Mouse (Mus musculus) midbrain, embryonic 13.5 days (tissue): ENCODE data around the gene Hs2st1. TPM values are rescaled to one million over a fixed set of nuclear protein-coding genes. Genes with fewer than 3 reads are reported as not detected.

Experiments used
- ATAC-seq: fragments of 200-750 bp; cut with Nextera tagmentation; 2 replicates; pipeline ENCODE4 v1.8.0; 2017; ENCODE audit warnings: mild to moderate bottlenecking, moderate TSS enrichment, moderate library complexity
- H3K27ac ChIP-seq: fragments of 300-500 bp; sonication (generic); 2 replicates; pipeline ENCODE4 v1.5.1; 2015; ENCODE audit warnings: inconsistent platforms, mild to moderate bottlenecking, moderate library complexity
- H3K27me3 ChIP-seq: fragments of 300-500 bp; sonication (generic); 2 replicates; pipeline ENCODE4 v1.6.1; 2015; ENCODE audit warnings: mild to moderate bottlenecking, inconsistent platforms
- H3K36me3 ChIP-seq: fragments of 300-500 bp; sonication (generic); 2 replicates; pipeline ENCODE4 v1.6.1; 2015; ENCODE audit warnings: mild to moderate bottlenecking, inconsistent platforms
- H3K4me1 ChIP-seq: fragments of 300-500 bp; sonication (generic); replicated peaks from 2 replicates; pipeline ENCODE4 v1.6.1; 2015; ENCODE audit warnings: inconsistent platforms
- H3K4me2 ChIP-seq: fragments of 300-500 bp; sonication (generic); replicated peaks from 2 replicates; pipeline ENCODE4 v1.6.1; 2015; ENCODE audit warnings: moderate library complexity, mild to moderate bottlenecking, inconsistent platforms
- H3K4me3 ChIP-seq: fragments of 300-500 bp; sonication (generic); replicated peaks from 2 replicates; pipeline ENCODE4 v1.5.1; 2015; ENCODE audit warnings: mild to moderate bottlenecking, inconsistent platforms
- H3K9ac ChIP-seq: fragments of 300-500 bp; sonication (generic); replicated peaks from 2 replicates; pipeline ENCODE4 v1.6.1; 2015; ENCODE audit warnings: mild to moderate bottlenecking, inconsistent platforms
- H3K9me3 ChIP-seq: fragments of 300-500 bp; sonication (generic); 2 replicates; pipeline ENCODE4 v1.6.1; 2016; ENCODE audit warnings: mild to moderate bottlenecking, inconsistent platforms
- WGBS: fragments of 180-500 bp; shearing (Covaris S2); methylation state at CpG from one replicate; pipeline ENCODE4 v1.1.7; 2015; 5-methylcytosine and 5-hydroxymethylcytosine counted together
- polyA plus RNA-seq: library from polyadenylated mRNA; unstranded; fragments of >200 nt; fragmentation: Nextera tagmentation; extraction: Ambion mirVana; gene quantifications from 2 replicates; pipeline ENCODE4 v1.2.1, GENCODE M21; 2015

Gene Hs2st1
- polyA plus RNA-seq, 1 experiment from 2014 or later = 17.4 TPM

DNA sequence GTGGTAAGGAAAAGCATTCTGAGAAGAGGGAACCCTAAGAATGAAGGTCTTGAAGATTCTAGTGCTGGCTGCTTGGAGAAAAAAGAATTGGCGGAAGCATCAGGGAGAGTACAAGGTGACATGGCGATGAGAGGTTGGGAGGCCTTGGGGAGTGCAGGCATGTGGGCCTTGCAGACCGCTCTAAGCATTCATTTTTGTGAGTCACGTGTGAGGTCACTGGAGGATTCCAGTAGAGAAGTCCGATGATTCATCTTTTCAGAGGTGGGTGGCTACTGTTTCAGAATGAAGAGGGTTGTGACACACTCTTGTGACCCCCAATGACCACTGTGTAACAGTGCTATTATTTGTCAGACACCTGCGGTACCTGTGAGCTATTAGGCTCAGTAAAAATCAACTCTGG, 121.0 kb downstream of the Hs2st1 start:
- ATAC-seq = no peak
- Histone ChIP-seq H3K4me1 (peaks cover 2% of the 10 kb centered on the region), H3K27me3 (no peaks in the 10 kb centered on the region), H3K9ac (no peak overlapping the region), H3K9me3 (no peaks in the 10 kb centered on the region), H3K36me3 (peaks cover 24% of the 10 kb centered on the region), H3K4me3 (no peak overlapping the region), H3K4me2 (no peak overlapping the region), H3K27ac (no peak overlapping the region)
- WGBS = 95% methylated on average over 6 of the region's 6 CpGs

DNA sequence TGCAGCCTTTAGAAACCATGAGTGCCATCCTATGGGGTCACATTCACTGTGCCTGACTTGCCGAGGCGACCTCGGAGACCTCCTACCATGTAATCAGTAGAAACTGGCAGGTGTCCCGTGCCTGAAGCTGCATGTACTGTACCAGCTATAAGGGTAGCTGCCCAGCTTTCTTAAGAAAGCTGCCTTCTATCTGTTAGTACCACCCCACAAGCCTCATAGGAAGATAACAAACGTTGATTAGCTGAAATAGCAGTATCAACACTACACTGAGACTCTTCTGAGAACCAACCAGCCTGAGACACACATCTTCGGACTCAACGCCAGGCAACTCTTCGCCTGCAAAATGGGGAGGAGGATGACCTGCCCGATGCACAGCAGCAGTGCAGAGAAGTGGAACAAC, 122.1 kb downstream of the Hs2st1 start:
- H3K4me2 ChIP-seq = no peak overlapping the region
- no peaks in the 10 kb centered on the region for H3K4me1 ChIP-seq
- no peak overlapping the region for H3K27ac ChIP-seq
- H3K27me3 ChIP-seq = no peaks in the 10 kb centered on the region
- H3K9ac ChIP-seq = no peak overlapping the region
- no peaks in the 10 kb centered on the region for H3K9me3 ChIP-seq
- ATAC-seq = no peak
- WGBS = 95% methylated on average over 9 of the region's 9 CpGs
- no peak overlapping the region for H3K4me3 ChIP-seq
- H3K36me3 ChIP-seq = peaks cover 24% of the 10 kb centered on the region

DNA sequence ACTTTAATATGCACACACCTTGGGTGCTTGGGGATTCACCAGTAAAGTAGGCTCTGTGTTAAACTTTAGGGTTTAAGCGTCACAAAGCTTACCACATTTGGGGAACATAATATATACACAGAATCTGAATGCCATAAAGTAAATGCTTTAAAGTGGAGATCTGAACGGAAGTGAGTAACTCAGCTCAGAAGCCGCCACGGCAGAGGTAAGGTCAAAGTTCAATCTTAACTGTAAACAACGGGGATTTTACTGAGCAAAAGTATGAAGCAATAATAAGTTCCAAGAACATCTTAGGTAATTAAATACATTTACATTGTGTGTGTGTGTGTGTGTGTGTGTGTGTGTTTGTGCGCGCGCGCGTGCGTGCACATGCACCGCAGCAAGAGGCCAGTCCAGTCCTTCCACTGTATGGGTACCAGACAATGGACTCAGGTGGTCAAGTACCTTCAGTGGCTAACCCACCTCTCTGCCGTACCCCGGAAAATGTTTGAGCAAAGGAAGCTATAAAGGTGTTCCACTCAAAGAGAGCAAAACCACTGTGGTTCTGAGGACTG, 123.8 kb downstream of the Hs2st1 start:
- 91% methylated on average over 14 of the region's 14 CpGs for WGBS
- H3K9me3 ChIP-seq = no peaks in the 10 kb centered on the region
- peaks cover 18% of the 10 kb centered on the region for H3K36me3 ChIP-seq
- no peak overlapping the region for H3K4me2 ChIP-seq
- ATAC-seq = no peak
- H3K9ac ChIP-seq = no peak overlapping the region
- no peaks in the 10 kb centered on the region for H3K4me1 ChIP-seq
- H3K27me3 ChIP-seq = no peaks in the 10 kb centered on the region
- H3K4me3 ChIP-seq = no peak overlapping the region
- no peak overlapping the region for H3K27ac ChIP-seq

DNA sequence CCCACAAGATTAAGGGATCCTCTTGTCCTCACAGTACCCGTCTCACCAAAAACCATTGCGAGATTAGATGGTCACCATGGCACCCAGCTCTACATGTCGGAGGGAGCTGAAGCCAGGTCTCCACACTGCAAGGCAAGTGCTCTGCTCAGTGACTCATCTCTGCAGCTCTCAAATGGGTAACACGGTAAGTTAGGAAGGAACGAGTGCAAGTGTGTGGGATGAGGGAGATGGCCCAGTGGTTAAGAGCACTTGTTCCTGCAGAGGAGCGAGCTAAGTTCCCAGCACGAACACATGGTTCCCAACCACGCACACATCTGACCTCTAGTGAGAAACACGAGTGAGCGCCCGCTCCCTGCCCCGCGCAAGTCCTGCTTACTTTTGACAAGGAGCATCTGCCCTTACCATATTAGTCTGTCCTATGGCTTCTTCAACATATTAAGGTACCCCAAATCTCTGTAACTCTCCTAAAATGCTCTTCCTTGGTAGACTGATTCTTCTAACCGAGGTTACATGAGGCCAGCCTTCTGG, 132.0 kb downstream of the Hs2st1 start:
- Histone ChIP-seq H3K27ac (no peak overlapping the region), H3K36me3 (peaks cover 19% of the 10 kb centered on the region), H3K27me3 (no peaks in the 10 kb centered on the region), H3K9me3 (no peaks in the 10 kb centered on the region), H3K9ac (no peak overlapping the region), H3K4me2 (no peak overlapping the region), H3K4me1 (no peaks in the 10 kb centered on the region), H3K4me3 (no peak overlapping the region)
- no peak for ATAC-seq
- 93% methylated on average over 14 of the region's 14 CpGs for WGBS

DNA sequence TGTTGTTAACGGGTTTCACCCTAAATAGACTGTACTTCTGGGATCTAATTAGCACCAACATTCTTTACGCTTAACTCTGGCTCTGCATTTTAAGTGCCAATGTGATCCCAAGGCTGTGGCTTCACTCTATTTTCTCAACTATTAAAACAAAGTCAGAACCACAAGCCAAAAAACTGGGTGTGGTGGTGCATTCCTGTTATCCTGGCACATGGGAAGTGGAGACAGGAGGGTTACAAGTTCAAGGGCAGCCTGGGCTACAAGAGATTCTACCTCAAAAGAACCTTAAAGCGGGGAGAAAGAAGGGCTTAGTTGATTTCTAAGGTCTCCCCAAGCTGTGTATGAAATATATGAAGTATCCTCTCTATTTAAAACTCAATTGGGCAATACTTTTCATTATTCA, 133.9 kb downstream of the Hs2st1 start:
- H3K4me1 ChIP-seq = no peaks in the 10 kb centered on the region
- no peak overlapping the region for H3K4me2 ChIP-seq
- no peak overlapping the region for H3K27ac ChIP-seq
- H3K27me3 ChIP-seq = no peaks in the 10 kb centered on the region
- no peaks in the 10 kb centered on the region for H3K9me3 ChIP-seq
- no peak overlapping the region for H3K4me3 ChIP-seq
- peaks cover 19% of the 10 kb centered on the region for H3K36me3 ChIP-seq
- WGBS = 84% methylated on average over 3 of the region's 3 CpGs
- no peak overlapping the region for H3K9ac ChIP-seq
- ATAC-seq = no peak

DNA sequence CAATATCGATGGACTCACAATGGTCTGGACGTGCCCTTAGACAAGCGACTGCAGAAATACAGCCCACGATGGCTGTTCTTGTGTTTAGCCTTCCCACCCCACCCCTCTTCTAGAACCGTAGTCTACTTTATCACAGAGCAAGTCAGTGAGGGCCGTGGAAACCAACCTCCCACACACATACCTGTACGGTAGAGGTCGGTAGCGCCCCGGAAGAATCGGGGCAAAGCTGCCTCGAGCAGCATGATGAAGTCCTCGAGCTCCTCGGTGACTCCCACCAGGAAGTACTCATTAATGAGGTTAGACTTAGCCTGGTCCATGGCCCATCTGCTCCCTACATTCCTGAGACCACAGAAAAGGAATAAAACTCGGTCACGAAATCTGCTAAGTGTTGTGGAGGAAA, 134.7 kb downstream of the Hs2st1 start:
- H3K4me3 ChIP-seq = no peak overlapping the region
- H3K4me1 ChIP-seq = no peaks in the 10 kb centered on the region
- no peak overlapping the region for H3K4me2 ChIP-seq
- H3K36me3 ChIP-seq = peaks cover 11% of the 10 kb centered on the region
- no peaks in the 10 kb centered on the region for H3K9me3 ChIP-seq
- H3K9ac ChIP-seq = no peak overlapping the region
- no peak for ATAC-seq
- no peaks in the 10 kb centered on the region for H3K27me3 ChIP-seq
- H3K27ac ChIP-seq = no peak overlapping the region
- 96% methylated on average over 16 of the region's 16 CpGs for WGBS

DNA sequence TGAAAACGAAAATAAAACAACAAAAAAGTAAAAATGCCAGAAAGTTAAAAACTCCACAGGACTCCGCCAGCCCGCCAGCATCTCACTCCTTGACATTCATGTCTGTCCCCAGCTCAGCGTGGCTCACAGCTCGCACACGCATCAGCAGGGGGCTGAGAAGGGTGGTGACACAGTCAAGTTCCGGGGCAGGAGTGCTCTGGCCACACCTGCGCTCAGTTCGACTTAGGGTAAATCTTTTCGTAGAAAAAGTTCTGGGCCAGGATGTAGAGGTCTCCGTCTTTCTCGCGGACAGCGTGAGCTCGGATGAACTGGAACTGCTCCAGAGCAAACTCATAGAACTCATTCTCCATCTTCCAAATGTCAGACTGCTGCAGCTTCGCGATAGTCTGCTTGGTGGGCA, 135.7 kb downstream of the Hs2st1 start:
- Histone ChIP-seq H3K4me2 (no peak overlapping the region), H3K27ac (no peak overlapping the region), H3K36me3 (peaks cover 11% of the 10 kb centered on the region), H3K9ac (no peak overlapping the region), H3K27me3 (no peaks in the 10 kb centered on the region), H3K9me3 (no peaks in the 10 kb centered on the region), H3K4me3 (no peak overlapping the region), H3K4me1 (peaks cover 2% of the 10 kb centered on the region)
- no peak for ATAC-seq
- 93% methylated on average over 17 of the region's 17 CpGs for WGBS

DNA sequence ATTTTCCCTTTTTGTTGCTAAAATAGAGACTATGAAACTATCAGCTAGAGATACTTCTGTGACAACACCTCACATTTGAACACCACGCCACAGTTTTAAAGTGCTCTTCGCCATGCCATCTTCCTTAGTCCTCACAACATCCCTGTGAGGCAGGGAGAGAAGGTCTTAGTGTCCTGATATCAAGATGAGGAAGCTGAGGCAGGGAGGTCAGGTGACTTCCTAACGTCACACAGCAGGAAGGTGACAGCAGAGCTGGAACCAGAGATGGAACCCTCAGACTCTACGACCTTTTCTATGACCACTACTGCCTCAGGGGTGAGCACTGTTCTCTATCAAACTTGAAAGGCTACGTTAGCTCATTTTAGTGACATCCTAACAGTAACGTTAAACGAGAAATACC, 136.9 kb downstream of the Hs2st1 start:
- 92% methylated on average over 7 of the region's 7 CpGs for WGBS
- Histone ChIP-seq H3K4me3 (no peak overlapping the region), H3K9ac (no peak overlapping the region), H3K27me3 (no peaks in the 10 kb centered on the region), H3K9me3 (no peaks in the 10 kb centered on the region), H3K4me1 (peaks cover 14% of the 10 kb centered on the region), H3K36me3 (peaks cover 8% of the 10 kb centered on the region), H3K27ac (no peak overlapping the region), H3K4me2 (no peak overlapping the region)
- ATAC-seq = no peak

DNA sequence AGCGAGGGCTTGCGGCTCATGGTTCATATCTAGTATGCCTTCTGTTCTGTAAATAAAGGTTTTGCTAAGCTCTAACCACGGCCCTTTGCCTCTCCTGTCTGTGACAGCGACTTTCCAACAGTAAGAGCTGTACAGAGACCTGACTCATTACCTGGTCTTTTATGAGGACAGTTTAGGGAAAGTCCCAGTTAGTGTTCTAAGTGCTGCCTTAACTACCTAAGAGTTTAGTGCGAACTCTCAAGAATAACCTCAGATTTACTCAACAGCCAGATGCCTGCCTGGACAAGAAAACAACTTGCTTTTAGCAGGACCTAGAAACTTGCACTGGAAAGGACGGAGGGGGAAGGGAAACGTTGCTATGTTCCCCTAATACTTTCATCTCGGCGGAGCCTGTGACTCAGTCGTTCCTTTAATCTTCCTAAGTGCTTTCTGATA, 137.8 kb downstream of the Hs2st1 start:
- 86% methylated on average over 10 of the region's 10 CpGs for WGBS
- ATAC-seq = no peak

DNA sequence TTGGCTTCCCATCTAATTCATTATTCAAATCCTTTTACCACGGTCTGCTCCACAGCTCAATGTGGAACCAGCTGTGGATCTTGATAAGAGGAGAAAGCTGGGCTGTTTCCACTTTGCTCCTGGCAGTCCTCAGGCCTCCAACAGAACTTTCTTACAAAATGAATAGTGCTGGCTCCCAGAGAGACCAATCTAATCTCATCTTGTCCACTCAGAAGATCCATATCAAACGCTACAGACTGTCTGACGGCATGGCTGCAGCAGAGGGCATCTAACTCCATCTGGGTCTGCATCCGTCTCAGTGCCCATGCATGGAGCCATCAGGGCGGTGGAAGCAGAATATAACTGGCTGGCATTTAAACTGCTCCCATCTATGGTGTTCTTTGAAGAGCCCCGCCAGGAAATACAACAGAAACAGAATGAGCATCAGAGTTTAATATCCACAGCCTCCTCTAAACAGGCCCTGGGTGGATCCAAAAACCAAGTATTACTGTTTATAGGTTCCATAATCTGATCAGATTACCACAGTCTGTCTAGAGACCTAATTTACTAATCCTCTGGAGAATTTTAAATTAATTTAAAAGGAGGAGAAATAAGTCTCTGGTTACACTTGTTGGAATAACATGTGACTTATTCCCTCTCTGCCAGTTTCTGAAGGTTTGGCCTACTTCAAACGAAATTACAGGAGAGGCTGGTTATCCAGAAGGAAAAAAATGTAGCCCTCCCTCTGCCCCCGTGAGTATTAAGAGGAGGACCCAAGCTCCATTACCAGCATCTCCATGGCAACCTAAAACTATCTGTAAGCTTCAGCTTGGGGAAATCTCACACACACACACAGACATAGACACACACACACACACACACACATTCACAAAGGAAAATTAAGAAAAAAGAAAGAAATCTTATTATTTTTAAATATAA, 141.2 kb downstream of the Hs2st1 start:
- Histone ChIP-seq H3K4me2 (no peak overlapping the region), H3K4me1 (peaks cover 15% of the 10 kb centered on the region), H3K9me3 (no peaks in the 10 kb centered on the region), H3K36me3 (no peaks in the 10 kb centered on the region), H3K27me3 (no peaks in the 10 kb centered on the region), H3K4me3 (no peak overlapping the region), H3K27ac (peak overlapping the region; percentile 44), H3K9ac (no peak overlapping the region)
- WGBS = 41% methylated on average over 8 of the region's 8 CpGs
- ATAC-seq = peak; percentile 74

More for the DNA sequence above, 137.8 kb downstream of the Hs2st1 start:
- Histone ChIP-seq H3K9ac (no peak overlapping the region), H3K27me3 (no peaks in the 10 kb centered on the region), H3K9me3 (no peaks in the 10 kb centered on the region), H3K4me3 (no peak overlapping the region), H3K36me3 (peaks cover 8% of the 10 kb centered on the region), H3K4me2 (no peak overlapping the region), H3K4me1 (peaks cover 15% of the 10 kb centered on the region), H3K27ac (no peak overlapping the region)

DNA sequence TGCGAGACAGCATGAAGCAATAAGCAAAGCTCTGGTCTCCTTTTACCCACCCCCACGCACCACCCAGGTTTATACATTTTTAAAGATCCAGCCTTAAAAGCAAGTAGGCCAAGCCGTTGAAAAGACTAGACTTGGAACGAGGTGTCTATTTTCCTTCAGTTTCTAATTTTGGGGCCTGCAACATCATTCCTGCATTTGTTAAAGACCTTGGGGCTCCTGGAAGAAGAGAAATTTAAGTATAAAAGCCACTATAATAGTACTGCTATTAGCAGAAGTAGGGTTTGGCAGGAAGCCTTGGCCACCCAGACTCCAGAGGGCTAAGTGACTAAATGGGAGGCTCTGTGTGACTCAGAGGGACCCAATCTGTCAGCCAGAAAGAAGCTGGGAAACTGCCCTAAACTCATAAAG, 144.9 kb downstream of the Hs2st1 start:
- Histone ChIP-seq H3K9ac (no peak overlapping the region), H3K9me3 (no peaks in the 10 kb centered on the region), H3K4me2 (no peak overlapping the region), H3K27ac (no peak overlapping the region), H3K27me3 (0 out of 2 replicates have a peak, but pooled peaks cover 2% of the 10 kb centered on the region), H3K4me1 (peaks cover 27% of the 10 kb centered on the region), H3K4me3 (no peak overlapping the region), H3K36me3 (no peaks in the 10 kb centered on the region)
- ATAC-seq = no peak
- 86% methylated on average over 4 of the region's 4 CpGs for WGBS

DNA sequence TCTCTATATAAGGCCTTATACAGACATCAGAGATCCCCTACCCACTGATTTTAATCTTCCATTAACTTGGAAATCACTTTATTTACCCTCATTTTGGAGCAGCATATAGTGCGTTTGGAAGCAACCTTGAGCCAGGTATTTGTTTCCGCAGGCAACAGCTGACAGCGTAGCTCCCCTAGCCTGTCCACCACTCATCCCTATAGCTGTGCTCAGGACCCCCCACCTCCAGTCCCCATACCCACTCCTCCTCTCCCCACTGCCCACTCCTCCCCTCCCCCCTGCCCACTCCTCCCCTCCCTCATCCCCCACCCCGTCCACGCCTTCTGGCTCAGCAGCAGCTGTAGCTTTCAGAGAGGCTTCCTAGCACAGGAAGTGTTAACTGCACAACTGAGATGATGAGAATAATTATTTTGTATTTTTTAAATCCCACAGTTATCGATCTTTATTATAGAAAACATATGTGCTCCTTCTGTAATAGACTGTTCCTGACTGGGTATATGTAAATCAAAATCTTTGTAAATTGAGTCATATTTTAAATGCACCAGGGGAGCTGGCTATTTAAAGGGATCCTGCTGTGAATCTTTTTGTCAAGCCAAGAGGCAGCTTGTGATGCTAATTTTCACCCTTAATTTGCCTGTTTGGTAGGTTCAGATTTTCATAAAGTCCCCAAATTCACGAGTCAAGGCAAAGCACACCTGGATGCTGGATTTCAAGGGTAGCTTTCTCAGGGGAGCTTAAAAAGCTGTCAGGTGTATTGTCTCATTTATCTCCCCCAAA, 148.4 kb downstream of the Hs2st1 start:
- Histone ChIP-seq H3K27me3 (0 out of 2 replicates have a peak, but pooled peaks cover 5% of the 10 kb centered on the region), H3K4me3 (no peak overlapping the region), H3K4me1 (peaks cover 13% of the 10 kb centered on the region), H3K36me3 (no peaks in the 10 kb centered on the region), H3K27ac (no peak overlapping the region), H3K4me2 (no peak overlapping the region), H3K9me3 (no peaks in the 10 kb centered on the region), H3K9ac (no peak overlapping the region)
- ATAC-seq = peak; percentile 68
- WGBS = 38% methylated on average over 7 of the region's 7 CpGs
